Mouse (Mus musculus) ovary, postnatal 36 days (tissue): ENCODE measurements around the gene Ddx54.

Source experiments
- DNase-seq: peaks from one replicate; pipeline ENCODE4 v3.0.0; 2022; ENCODE audit warnings: low spot score, mixed read lengths

Ddx54 gene

DNA sequence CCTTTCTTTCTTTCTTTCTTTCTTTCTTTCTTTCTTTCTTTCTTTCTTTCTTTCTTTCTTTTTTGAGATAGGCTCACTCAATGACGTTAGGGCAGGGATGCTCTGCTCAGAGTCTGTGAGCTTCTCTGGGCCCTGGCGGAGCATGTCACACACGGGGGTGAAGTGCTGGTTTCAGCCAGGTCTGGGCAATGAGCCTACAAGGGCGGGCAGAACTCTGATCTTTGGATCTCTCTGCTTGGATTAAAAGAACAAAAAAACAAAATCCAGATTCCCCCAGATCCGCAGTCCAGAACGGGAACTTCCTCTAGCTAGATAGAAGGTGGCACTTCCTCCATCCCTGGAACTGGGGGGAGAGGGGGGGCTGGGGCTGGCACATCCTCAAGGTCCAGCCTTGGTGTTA lies 33.3 kb downstream of the Ddx54 start:
- DNase-seq, result no peak

DNA sequence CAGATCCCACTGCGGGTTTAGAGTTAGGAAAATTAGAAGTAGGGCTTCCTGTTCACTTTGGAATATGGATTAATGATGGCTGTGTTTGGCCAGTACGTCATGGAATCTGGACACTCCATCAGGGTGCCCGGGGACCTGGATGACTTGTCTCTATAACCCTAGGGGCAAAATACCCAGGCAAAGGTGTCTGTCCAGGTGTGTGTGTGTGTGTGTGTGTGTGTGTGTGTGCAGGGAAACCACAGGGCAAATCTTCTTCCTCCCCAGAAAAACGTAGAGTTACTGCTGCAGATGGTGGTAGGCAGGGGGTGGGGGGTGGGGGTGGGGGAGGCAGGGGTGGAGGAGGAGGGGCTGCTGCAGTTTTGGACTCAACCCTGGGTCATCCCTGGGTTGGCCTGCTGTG lies 34.8 kb downstream of the Ddx54 start:
- no peak for DNase-seq

DNA sequence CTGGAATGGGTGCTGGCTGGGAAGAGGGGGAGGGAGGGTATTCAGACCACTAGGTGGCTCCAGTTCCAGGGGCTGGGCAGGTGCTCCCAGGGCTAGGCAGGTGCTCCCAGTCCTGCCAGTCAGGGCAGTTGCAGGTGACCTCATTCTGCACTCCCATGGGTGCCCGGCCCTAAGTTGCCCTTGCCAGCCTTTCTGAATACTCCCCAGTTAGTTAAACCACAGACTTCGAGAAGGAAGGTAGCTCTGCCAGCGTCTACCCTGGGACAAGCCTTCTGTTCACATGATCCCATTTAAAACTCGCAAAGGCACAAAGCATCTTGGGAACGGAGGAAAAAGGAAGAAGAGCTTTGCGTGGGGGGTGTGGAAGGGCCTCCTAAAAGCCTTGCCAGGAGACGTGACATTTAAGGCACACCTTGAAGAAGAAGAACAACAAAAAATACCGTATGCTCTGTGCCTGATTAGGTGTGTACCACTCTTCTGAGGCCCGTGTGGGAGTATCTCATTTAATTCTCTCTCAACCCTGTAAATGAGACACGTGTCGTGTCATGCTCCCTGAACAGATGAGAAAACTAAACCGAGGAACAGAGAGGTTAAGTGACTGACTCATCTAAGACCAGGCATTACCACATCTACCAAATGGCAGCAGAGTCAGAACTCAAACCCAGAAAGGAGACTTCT lies 35.4 kb downstream of the Ddx54 start:
- DNase-seq, result no peak

DNA sequence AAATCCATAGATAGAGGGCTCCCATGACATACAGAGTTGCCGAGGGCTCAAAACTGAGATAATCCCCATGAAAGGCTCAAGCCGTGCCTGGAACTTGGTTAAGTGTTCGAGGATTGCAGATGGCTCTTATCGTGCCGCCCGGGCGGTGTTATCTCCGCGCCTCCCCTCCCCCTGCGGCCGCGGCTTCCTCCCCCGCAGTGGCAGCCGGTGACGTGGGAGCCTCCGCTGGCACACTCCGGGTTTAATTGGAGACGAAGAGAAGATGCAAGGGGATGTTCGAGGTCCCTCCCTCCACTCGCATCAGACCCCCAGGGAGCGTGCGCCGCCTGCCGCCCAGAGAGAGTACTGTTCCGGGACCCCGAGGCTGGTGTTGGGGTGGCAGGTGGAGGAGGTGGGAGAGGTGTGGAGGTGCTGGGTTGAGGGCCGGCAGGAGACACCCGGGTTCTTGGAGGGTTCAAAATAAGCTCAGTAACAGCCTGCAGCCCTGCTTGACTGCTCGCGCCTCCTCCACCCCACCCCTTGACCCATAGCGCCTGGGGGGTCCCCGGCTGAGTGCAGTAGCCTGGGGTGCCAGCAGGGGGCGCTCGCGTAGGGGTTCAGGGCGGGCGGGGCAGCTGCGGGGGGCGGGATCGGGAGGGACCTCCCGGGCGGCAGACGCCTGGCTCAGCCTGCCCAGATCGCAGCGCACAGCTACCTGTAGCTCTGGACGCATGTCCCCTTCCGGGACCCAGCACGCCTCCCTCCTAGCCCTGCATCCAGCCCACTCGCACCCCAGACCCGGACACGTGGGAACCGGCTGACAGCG lies 36.2 kb downstream of the Ddx54 start, which contains the start of gene Rasal1:
Gene Rasal1 (plus strand): TSS at position 244 of the 805 bp plus-strand sequence.
- peak; percentile 60 for DNase-seq

DNA sequence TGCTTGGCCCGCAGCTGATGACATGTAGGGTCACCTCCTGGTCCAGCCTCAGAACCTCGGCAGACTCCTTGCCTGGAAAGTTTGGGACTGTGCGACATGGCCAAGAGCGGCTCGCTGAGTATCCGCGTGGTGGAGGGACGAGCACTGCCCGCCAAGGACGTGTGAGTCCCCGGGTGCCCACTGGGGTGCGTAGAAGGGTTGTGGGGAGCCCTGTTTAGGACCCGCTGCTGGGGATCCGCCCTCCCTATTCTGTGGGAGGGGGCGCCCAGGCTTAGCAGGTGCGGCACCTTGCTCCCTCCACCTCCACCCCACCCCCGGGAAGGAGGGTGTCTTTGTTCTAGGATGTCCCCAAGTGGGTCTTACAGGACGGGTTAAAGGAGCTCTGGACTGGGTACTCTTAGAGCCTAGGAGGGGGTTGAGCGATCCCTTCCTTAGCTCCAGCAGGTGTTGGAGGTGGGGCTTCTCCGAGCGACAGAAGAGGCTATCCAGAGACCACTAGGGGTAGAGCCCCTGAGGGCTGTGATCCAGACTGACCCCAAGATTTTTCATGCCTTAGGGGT lies 36.9 kb downstream of the Ddx54 start:
- DNase-seq, result no peak

DNA sequence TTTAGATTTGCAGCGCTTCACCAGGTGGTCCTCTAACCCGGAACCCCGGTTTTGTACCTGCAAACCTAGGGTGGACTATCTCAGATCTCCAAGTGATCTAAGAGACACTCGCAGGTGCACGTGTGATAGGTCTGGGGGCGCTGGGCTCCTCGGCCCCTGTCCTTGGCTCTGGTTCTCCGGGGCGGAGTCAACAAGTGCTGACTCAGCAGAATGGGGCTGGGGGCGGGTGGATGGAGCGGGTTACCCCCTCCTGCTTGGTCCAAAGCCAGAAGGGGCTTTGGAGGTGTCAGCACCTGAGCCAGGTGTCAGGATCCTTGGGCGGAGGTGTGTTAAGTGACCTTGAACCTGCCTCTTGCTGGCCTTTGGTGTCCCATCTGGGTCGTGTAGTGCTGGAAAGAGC lies 37.4 kb downstream of the Ddx54 start:
- no peak for DNase-seq

DNA sequence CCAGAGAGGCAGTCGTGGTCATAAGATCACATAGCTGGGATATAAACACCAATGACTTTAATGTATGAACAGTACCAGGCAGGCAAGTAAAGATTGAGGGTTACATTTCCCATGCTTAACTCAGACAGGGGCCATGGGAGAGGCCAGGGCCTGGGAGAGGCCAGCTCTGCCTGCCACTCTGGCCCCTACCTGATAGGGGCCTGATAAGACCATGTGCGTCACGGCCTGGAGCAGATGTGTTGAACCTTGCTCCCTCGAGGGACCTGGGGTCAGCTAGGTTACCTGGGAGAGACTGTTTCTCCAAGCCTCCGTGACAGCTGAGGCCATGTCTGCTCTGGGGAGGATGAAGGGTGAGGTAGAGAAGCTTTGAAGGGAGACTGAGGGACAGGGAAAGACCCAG lies 38.7 kb downstream of the Ddx54 start:
- no peak for DNase-seq

DNA sequence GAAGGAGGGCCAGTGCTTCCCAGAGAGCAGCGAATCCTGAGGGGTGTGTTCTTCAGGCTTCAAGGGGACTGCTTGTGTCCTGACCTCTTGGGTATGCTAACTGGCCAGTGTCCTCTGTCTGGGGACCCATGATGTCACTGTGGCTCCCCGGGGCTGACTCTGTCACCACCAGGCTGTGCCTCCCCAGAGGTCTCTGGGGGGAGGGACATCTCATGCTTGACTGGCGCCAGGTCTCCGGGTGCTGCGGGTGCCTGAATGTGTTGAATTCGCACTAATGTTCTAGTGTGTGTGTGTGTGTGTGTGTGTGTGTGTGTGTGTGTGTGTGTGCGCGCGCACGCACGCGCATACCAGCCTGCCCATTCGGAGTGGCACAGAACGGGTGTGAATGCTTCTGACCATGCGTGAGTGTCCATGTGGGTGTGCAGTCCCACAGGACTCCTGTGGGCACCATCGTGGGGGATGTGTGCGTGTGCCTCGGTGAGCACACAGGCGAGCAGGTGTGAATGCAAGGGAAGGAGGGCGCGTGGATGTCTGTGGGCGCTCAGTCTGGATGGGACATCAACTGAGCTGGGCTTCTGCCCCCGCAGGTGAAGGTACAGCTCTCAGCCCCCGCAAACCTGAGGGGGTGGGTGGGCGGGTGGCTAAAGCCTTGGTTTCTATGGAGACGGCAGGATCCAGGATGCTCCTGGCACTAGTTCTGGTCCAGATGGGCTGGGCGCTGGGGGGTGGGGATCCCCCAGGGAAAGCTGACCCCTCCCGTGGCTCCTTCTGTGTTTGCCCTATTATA lies 40.6 kb downstream of the Ddx54 start:
- DNase-seq, result no peak

DNA sequence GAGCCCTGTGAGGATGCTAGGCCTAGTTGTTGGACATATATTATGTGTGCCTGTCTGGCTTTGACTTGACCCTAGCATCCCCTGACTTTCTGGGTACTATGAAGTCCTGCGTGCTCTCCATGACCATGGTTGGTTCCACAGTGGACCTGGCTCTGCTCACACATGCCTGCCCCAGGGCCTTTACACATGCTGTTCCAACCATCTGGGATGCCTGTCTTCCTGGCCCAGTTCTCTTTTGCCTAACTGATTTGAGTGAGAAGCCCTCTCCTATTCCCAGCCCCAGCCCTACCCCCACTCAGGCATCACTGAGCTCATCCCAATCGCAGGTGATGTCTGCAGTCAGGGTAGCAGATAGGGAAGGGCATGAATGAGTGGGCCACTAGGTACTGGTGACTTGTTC lies 41.3 kb downstream of the Ddx54 start:
- no peak for DNase-seq

DNA sequence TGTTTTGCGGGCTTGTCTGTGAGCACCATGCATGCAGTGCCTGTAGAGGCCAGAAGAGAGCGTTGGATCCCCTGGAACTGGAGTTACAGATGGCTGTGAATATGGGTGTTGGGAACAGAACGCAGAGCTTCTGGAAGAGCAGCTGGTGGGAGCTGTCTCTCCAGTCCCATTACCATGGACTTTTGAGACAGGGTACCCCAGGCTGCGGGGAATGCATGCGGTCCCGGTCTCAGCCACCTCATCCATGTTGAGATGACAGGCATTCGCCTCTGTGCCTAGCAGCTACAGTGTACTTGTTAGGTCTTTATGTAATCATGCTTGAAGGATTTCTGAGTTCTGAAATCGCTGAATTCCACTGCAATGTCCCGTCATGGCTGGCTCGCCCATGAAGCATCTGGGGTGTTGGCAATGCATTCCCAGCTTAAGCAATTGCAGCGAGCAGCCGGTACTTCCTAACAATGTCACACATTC lies 43.8 kb downstream of the Ddx54 start:
- no peak for DNase-seq

DNA sequence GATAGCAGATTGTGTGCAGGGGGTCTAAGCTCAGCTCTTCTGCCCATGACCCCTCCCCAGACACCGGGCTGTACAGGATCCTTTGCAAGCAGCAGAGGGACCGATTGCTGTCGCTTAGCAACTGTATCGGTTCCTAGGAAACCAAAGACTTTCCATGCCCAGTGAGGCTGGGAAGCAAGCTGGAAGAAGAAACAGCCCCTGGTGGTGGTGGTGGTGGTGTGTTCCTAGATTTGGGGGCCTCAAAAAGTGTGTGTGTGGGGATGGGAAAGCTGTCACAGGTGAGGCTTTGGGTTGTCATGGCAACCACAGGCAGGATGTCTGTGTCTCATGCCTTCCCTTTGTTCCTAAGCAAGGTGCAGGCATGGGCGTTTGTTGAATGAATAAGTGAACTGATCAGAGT lies 48.3 kb downstream of the Ddx54 start:
- DNase-seq, result no peak

DNA sequence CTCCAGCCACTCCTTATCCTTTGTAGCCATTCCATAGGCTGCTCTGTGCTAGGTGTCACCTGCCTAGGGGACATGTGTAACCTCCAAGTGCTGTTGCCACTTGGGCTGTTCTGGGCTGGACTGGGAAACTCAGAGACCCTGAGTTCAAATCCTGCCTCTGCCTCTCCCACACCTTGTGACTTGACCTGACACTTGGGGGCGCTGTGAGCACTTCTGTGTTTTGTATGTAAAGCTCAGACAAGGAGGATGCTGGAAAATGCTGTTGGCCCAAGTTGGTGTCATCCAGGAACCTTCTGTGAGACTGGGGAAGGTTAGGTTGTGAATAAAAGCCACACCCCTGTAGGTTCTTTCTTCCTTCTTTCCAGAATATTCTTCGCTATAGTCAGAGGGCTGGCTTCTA lies 52.3 kb downstream of the Ddx54 start:
- no peak for DNase-seq

DNA sequence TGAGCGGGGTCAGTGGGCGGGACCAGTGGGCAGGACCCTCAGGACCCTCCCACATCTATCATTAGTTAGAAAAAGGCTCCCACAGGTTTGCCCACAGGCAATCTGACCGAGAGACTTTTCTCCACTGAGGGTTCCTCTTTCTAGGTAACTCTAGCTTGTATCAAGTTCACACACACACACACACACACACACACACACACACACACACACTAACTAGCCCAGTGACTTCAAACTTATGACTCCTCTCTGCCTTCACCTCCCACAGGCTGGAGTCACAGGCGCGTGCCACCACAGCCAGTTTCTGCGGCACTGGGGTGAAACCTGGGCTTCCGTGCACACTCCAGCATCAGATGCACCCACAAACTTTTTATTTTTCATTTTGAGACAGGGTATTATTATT lies 56.2 kb downstream of the Ddx54 start:
- DNase-seq, result no peak

DNA sequence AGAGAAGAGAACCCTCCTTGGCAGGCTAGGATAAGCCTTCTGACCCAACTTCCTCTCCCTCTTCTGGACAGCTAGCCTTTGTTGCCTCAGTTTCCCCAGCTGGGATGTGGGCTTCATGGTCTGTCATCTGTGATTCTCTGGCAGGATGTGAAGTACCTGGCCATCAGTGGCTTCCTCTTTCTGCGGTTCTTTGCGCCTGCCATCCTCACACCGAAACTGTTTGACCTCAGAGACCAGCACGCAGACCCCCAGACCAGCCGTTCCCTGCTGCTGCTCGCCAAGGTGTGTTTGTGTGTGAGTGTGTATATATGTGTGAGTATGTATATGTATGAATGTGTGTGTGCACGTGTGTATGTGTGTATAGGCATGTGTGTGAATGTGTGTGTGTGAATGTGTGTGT lies 57.6 kb downstream of the Ddx54 start:
- DNase-seq, result no peak

DNA sequence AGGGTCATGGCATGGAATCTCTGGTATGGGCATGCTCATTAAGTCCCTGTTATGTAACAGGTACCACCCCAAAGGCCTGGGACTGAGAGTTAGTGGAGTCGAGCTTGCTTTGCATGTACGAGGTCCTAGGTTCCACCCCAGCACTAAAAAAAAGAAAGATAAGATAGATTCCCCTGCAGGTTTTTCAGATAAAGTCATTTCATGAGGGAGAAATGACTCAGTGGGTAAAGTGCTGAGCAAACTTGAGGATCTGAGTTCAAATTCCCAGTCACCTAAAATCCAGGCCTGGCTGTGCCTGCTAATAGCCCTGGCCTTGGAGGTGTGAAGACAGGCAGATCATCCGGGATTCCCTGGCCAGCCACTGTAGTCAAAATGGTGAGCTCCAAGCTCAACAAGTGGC lies 59.3 kb downstream of the Ddx54 start:
- DNase-seq, result no peak

DNA sequence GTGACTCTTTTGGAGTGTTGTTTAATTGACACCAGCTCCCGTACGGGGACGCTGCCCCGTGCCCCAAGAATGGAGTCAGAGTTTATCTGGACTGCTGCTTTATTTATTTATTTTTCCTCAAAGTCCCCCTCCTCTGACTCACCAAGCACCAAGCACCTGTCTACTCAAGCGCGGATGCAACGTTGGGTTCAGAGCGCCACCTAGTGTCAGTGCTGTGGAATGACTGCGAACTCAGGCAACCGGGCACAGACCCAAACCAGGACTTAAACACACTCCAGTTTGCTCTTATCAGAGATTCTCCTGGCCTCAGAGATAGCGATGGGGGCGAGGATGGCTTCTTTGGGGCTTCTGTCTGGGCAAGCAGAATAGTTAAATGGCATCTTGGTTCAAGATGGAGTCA lies 61.1 kb downstream of the Ddx54 start:
- DNase-seq, result peak; percentile 58

DNA sequence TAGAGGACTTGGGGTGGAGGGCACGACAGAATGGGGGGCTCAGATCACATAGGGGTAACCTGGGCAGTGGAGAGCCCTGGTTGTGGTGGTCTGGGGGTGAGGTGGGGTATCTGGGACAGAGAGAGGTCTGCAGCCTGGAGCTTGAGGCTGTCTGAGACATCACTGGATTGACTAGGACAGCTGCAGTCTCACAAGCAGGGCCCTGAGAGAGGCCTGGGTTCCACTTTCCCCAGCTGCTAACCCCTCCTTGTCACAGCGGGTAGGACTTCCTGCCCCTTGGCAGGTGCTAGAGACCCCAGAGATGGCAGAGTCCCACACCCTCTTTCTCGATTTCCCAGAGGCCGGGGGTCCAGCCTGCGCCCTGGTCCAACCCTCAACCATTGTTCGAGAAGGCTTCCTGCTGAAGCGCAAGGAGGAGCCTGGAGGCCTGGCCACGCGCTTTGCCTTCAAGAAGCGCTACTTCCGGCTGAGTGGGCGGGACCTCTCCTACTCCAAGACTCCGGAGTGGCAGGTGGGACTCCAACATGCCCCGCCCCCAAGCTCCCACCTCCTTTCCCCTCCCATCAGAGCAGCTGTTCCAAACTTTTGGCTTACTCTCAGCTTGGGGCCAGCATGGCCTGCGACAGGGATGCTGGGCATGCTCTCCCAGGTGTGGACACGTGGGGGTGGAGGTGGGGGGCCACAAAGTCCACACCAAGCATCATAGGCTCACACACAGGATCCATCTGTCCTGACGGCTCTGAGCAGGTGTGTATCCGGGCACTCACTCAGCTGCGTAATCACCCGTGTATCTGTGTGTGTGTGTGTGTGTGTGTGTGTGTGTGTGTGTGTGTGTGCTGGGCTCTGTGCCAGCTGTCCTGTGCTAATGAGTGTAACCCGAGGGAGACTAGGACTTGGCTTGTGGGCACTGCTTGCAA lies 61.9 kb downstream of the Ddx54 start:
- no peak for DNase-seq

DNA sequence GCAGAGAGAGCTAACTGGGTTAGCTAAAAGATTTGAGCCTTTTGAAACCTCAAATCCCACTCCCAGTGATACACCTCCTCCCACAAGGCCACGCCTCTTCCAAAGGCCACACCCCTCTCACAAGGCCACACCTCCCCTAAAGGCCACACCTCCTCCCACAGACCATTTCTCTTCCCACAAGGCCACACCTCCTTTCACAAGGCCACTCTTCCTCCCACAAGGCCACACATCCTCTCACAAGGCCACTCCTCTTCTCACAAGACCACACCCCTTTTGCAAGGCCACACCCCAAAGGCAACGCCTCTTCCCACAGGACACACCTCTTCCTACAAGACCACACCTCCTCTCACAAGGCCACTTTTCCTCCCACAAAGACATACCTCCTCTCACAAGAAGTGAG lies 65.0 kb downstream of the Ddx54 start:
- DNase-seq, result peak; percentile 21
